Mouse (Mus musculus) liver, postnatal 0 days (tissue): ENCODE results near the gene Spats2.

ENCODE experiments used
- CTCF ChIP-seq: sonication (generic); IDR thresholded peaks from 2 replicates; pipeline ENCODE4 v1.5.1; 2016; ENCODE audit warnings: antibody characterized with exemption, low read depth
- EP300 ChIP-seq: IDR thresholded peaks from 2 replicates; pipeline ENCODE4 v1.6.1; 2016; ENCODE audit warnings: antibody characterized with exemption, low read depth, mild to moderate bottlenecking

DNA sequence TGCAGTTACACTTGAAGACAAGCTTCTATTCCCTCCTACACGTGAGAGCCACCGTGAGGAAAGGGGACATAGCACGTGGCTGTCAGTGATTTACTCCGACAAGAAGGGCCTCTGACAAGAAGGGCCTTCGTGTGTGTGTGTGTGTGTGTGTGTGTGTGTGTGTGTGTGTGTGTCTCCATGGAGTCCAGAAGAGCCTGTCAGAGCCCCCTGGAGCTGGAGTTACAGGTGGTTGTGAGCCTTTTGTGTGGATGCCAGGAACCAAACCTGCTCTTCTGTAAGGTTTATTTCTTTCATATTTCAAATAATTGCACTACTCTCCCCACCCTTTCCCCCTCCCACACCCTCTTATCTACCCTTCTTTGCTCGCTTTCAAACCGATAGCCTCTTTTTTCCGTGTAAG, 25.6 kb downstream of the Spats2 start:
- TF ChIP-seq CTCF (no peak), EP300 (no peak)
